Mouse (Mus musculus): ENCODE measurements around the gene Gnptab. TPM values are rescaled to one million over a fixed set of nuclear protein-coding genes. Genes with fewer than 3 reads are reported as not detected.
"Not testable (repeated sequence)": the region's sequence is repeated elsewhere in the genome, so short reads cannot be mapped to it uniquely, and the experiment has no call there.

The Gnptab gene
- 10 to 100 TPM; 25.2 to 28.7 TPM for total RNA-seq (2021)
- long read RNA-seq, experiment 1, partial matches to known transcripts, result 0 of 1 reads
- long read RNA-seq, experiment 1, other reads (novel, unspliced or antisense), result 1 of 1 reads
- long read RNA-seq, experiment 2, full-length matches to known transcripts, result 1 of 3 reads
- long read RNA-seq, experiment 2, partial matches to known transcripts, result 1 of 3 reads
- long read RNA-seq, experiment 2, other reads (novel, unspliced or antisense), result 1 of 3 reads

DNA sequence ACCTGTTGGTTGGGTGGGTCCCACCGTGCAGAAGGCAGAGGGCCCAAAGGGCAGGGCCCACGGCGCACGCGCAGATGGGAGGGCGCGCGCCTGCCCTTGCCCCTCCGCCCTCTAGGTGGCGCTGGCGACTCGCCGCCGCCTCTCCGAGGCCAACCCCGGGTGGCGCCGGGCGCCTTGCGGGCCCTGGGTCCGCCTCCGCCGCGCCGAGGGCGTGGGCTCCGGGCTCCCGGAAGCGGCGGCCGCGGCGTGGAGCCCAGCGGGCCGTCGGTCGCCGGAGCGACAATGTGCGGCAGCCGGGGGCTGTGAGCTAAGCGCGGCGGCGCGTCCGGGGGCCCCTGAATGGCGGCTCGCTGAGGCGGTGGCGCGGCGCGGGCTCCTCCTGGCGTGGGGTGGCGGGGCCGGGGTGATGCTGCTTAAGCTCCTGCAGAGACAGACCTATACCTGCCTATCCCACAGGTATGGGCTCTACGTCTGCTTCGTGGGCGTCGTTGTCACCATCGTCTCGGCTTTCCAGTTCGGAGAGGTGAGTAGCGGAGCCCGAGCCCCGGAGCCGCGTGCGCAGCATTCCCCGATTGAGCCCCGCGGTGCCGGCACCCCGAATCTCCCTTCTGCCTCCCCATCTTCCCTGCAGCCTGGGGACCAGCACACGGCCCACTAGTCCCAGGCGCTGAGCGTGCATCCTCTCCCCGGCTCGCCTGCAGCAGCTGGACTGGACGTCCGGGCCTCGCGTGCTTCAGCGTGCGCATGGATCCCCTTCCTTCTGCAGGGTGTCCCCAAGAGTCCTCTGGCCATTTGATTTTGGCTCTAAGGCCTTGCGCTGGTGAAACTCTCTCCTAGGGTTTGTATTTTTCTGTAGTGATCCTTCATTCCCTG lies at the start of gene Gnptab, which contains the start of gene Dram1:
TSS of gene Gnptab (plus strand) at position 120 of the 873 bp plus-strand sequence.
TSS of gene Dram1 (minus strand) at position 68 of the 873 bp plus-strand sequence.
- peak; percentile 91 to 94 for DNase-seq

DNA sequence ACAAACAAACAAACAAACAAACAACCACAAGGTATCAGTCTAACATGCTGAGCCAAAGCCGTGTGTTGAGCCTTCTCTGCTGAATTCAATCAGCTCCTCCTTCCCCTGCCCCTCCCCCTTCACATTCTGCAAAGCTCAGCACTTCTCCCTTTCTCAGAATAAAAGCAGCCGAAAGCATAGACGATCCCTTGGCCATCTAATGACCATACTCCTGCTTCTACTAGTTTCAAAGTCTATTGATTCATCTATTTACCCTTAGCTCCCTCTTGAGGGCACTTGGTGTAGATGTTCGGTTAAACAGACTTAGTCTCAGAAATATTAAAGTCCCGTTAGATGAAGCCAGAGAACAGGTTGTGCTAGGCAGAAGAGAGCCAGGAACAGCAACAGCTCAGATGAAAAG lies 48.2 kb upstream of the Gnptab start:
- no peak for DNase-seq

DNA sequence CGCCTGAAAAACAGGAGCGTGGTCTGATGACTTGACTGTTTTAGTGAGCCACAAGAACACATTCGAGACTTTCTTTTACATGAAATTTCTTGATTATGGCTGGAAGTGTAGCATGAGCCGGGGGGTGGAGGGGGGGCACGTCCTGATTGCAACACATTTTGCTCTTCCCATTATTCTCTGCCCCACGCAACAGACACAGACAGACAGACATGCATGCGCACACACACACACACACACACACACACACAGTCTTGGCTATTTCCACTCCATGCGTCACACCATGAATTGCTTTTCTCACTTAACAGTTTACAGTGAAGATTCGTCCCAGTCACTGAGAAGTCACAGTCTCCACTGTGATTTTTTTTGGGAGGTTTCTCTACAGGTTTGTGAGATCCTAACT lies 38.3 kb upstream of the Gnptab start:
- no peak for DNase-seq

DNA sequence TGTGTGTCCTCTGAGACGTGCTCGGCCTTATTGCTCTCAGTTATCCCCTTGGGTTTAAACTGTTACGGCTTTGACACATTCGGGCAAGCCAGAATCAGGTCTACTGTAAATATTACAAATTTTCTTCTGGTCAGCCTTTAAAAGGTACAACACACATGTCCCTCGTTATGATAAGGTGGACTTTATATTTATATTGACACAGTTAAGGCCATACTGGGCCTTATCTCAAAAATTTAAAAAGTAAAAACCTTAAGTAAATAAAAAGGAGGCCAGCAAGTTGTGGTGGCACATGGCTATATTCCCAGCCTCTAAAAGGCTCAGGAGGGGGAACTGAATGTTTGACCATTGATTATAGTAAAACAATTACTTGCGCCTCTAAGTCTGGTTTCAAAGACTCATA lies 37.6 kb upstream of the Gnptab start:
- no peak for DNase-seq

DNA sequence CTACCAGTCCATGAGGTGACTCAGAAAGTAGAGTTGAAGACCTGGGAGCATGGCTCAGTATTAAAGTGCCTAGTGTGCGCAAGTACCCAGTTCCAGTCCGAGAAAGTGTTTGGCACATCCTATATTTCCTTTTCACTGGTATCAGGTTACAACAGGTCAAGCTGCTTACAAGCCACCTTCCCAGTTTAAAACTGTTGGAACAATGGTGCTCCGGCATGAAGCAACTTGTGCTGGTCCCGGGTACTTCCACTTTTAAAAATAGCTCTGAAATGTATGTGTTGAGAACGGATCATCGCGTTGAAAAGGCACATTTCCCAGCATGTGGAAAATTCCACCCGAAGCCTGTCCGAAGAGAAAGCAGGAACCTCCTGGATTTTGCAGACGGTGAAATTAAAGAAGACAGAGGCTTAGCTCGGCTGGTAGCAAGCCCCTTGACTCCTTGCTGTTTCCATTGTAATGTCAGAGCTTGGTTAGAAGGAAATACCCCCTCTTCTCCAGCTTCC lies 33.0 kb upstream of the Gnptab start:
- no peak for DNase-seq

DNA sequence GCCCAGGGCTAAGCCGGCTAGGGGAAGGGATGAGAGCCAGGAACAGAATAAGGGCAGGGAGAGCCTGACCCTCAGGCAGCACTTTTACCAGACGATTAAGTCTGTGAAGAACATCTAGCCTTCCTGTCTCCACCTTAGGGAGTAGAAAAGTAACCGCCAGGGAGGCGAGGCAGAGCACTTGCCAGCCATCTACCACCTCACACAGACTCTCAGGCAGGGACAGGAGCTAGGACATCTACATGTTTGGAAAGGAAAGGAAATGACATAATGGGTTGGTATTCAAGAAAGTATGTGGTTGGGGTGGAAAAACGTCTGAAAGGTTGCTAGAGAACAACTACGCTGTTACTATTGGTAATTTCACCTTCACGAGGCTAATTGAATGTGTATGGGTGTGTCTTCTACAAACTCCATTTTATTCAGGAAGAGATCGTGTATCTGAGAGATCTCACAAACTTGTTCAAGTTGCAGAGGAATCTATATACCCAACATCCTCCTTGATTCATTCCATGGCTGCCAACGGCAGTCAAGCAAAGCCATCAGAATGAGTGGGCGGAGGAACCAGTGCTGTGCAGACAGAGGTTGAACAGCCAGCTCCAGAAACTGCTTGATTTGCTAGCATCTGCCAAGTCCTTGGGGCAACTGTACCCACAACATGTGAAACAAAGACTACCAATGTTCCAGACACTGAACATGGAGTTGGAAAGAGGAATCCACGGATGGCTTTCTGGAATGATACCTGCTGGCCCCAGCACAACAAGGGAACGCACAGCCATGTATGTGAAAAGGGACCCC lies 32.3 kb upstream of the Gnptab start:
- no peak for DNase-seq

DNA sequence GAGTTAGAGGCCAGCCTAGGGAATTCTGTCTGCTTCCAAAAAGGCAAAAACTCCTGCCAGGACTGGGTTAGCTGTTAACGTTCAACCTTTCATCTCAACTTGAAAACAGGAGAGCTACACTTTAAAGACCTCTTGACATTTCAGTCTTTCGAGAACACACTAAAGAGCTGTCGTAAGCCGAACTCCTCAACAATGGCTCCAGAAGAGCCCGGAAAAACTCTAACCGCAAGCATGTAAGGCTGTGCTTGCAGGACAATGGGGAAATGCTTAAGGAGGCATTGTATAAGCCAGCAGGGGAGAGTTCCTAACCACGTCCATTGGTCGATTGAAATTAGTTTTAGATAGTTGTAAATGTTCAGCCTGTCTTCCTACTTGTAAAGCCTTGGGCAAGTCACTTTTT lies 29.1 kb upstream of the Gnptab start:
- no peak for DNase-seq

DNA sequence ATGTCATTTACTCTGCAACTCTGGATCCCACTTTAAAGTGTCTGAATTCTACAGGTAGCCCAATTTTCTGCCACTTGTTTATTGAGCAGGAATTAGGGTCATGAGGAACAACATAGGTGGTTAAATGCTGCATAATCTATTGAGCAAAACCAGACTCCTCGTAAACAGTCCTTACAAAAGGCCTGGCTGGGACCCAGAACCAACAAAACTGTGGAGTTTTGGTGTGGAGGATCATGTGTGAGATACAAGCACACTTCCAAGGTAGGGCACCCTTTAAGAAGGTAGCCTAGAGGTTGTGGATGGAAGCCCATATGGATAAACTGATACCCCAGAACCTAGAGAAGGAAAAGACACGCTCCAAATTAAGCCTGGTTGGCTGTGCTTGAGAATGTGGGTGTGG lies 28.2 kb upstream of the Gnptab start:
- DNase-seq, result no peak

DNA sequence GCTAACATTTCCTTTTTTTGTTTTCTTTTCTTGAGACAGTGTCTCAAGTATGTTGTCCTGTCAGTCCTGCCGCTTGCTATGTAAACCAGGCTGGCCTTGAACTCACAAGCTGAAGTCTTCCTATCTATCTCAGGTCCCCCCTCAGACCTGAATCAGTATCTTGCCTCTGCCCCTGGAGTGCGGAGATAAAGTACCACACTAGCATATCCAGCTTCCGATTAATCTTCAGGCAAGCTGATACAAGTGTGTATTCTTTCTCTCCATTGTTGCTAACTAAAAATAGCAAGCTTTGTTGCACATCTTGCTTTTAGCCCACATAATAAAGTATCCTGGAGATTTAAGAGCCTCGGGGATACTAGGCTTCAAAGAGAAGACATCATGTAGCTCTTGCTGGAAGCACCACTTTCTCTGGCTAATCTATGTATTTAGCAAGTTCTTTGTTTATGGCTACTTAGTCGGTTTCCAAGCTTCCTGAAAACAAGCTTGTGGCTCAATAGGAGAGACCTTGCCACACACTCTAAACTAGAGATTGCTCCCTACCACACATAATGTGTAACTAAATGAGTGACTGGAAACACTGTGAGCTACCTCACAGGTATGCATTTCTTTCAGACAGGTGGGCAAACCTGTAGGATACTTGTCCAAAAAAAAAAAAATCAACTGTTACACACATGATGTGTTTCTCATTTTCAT lies 27.4 kb upstream of the Gnptab start:
- no peak for DNase-seq

DNA sequence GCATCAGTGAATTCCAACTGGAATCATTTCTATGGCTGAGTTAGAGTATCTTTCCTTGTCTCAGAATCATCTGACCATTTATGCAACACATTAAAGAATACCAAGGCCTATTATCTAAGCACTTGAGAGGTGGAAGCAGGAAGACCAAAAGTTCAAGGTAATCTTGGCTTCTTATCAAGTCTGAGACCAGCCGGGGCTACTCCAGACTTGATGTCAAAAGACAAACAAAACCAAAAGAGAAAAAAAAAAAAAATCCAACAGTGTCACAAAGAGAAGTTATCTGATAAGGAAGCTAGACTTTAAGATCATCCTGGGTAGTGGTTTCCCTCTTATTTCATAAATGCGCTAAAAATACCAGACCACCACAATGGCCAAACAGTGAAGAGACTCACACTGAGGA lies 26.4 kb upstream of the Gnptab start:
- DNase-seq, result no peak

DNA sequence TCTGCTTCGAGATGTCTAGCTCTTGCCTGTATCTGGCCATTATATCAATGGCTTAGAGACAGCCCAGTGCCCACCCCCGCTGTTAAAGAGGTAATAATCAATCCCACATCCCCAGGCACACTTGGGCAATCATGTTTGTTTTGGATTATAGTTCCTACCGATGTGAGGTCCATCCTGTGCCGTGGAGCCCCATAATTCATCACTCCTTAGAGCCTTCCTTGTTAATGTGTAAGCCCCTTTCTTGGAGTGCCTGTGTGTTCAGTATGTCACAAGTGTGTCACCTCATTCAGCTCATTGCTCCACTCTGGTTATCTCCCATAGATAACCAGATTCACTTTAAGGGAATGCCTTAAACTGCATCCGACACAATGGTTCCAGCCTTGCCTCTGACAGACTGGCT lies 24.3 kb upstream of the Gnptab start:
- DNase-seq, result no peak

DNA sequence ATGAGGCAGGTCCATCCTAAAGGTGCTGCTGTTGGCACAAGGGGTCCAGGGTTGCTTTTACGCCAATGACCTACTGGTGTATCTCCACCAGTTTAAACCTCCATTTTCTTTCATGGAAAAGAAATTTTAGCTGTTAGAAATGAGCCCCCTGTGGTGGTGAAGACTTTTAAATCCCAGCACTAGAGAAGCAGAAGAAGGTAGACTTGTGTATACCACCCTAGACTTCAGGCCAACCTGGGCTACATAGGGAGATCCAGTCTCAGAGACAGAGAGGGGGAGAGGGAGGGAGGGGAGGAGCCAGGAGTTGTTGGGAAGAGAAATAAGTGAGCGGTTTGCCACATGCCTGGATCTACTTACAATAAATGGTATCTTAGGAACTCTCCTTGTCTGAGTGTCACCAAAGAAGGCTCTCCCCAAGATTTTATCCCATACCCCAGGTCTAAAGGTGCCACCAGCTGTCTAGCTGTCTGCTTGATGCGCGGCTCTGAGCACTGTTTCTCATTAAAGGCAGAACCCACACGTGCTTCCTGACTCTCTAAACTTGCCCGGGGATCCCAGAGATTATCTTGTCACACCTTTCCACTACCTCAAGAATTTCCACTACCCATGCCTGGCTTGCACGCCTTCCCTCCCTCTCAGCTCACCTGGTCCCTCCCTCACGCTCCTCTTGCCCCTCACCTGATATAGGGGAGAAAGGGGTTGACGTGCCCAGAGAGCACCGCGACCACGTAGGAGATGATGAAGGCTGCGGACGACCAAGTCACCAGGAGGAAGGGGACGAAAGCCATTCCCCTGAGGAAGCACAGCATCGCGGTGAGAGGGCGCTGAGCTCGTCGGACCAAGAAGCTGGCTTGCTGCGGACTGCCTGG lies 22.6 kb upstream of the Gnptab start:
- no peak for DNase-seq

DNA sequence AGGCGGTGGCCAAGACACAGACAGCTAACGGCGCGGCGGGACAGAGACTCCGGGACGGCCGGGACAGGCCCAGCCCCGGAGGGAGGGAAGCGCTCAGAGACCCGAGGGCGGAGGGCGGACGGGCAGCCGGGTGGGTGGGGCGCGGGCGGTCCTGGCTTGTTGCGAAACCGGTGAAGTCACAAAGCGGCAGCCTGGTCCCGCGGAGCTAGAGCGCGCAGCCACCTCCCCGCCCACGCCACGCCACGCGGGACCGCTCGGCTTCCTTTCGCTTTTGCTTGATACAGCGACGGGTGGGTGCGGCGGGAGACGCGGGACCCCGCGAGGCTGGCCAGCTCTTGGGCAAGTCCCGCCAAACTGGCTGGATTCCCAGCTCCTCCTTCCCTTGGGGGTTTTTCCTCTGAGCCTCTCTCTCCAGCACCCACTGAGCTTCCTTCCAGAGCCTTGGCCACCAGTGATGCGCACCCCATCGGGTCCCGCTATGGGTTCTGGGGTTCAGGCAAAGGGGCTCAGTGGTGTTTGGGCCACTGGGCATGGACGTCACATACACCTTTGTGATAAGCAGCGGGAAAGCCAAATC lies 21.9 kb upstream of the Gnptab start:
- DNase-seq, result peak; percentile 85 to 90

DNA sequence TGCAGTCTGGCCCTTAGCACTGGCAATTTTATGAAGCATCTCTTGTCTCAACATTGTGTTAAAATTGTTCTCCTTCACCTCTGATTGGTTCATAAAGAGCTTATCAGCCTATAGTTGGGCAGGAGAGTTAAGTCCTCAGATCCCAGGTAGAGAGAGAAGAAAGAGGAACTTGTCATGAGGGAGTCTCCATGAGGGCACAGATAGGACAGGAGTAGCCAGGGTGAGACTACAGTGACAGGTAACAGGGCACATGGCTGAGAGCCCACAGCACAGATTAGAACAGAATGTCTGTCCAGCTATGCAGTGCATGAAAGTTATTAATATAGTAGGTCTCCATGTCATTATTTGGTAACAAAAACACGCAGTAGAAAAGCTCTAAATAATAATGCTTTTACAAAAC lies 16.7 kb upstream of the Gnptab start:
- DNase-seq, result no peak

DNA sequence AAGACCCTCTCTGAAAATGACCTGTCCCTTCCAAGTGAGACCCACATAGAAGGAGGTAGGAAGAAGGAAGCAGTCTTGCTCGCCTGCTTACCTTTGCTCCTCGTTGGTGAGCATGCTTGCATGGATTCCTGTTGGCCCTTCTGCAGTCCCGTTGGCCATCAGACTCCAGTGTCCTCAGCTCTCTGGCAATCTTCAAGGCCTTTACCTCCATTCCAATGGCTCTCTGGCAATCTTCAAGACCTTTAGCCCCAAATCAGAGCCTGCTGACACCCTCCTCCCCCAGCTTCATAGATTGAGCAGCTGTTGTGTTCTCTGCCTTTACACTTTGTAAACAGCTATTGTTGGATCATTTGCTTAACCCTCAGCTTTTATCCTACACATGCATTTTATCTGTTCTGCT lies 14.7 kb upstream of the Gnptab start:
- no peak for DNase-seq

DNA sequence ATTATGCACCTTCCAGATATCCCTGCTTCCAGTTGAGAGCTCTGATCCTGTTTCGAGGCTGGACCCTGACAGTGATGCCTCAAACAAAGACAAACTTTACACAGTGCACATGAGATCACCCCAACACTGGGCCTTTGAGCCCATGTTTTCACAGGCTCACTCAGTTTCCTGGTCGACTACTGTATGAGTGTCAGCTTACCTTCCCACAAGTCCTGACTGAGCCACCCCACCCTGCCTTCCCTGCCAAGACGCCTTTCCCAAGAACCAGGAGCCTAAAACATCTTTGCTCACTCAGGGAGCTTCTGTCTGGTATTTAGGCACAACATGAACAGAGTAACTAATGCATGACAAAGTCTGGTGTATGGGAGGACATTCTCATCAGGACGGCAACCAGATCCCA lies 9.7 kb upstream of the Gnptab start:
- DNase-seq, result no peak

DNA sequence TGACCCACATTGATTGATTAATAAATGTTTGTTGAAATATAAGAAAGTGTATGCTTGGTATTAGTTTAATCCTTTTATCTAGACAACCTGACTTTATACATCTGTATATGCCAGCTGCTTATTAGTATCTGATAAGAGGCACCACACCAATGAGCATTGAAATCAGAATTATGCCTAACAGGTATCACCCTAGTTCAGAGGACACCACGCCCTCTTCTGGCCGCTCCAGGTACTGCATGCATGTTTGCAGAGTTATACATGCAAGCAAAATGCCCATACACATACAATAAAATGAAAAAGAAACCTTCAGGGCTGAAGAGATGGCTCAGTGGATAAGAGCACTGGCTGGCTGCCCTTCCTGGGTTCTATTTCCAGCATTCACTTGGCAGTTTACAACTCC lies 7.1 kb upstream of the Gnptab start:
- DNase-seq, result peak in 1 of 2 experiments; percentile 21

DNA sequence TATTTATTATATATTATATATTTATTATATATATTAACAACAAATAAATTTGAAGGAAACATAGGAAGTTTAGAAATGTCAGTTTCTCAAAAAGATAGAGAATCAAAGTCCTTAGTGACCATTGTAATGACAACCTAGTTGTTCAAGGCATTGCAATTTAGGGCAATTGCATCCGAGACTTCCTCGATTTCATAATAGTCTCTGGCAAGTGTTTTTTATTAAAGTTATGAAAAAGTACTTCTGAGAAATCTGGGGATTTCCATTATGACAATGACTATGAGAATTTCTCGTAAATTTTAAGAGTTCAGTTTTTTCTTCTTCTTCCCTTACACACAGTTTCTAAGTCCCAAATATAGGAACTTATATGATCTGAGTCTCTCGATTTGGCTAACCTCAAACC lies 6.5 kb upstream of the Gnptab start:
- DNase-seq, result no peak

DNA sequence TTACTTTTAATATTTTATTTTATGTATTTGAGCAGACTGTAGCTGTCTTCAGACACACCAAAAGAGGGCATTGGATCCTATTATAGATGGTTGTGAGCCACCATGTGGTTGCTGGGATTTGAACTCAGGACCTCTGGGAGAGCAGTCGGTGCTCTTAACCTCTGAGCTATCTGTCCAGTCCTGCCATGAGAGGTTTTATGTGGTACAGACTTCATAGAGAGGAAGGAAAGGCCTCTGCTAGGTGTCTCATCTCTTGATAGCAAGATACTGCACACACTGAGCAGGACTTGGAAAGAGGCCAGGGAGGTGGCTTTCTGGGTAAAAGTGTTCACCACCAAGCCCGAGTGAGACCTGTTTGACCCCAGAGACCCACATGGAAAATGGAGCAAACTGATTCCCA lies 6.0 kb upstream of the Gnptab start:
- DNase-seq, result not testable (repeated sequence)

DNA sequence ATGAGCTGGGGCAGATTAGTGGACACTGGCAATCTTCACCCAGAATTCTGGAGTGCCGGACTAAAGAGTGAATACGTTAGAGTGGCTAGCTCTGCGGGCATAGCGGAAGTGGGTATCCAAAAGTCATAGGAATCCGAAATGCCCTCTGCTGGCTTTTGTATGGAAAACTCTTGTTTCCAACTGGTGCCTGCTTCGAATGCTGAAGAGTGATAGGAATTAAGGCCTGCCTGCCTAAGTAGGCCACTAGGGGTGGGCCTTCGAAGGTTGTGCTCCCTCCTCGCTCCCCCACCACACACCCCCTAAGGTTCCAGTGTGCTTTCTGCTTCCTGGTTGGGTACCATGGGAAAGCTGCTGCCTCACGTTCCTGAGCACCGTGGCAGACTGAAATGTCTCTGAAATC lies 3.9 kb upstream of the Gnptab start:
- no peak for DNase-seq

DNA sequence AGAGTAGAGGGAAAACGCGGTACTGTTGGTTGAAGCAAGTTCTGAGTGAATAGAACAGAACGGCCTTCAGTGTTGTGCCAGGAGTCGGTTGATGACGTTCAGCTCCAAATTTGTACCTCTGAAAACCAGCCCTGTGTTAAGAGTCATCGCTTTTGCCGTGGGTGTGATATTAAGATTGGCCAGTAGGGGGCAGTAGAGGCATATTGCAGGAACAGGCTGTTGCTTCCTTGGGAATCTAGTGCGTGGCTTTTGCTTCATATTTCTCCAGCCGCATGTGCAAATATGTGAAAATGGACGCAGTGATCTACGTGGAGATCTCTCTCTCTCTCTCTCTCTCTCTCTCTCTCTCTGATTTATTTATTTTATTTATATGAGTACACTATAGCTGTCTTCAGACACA lies 2.2 kb upstream of the Gnptab start:
- DNase-seq, result peak; percentile 92 to 93
